Mouse (Mus musculus) neutrophil, adult 83 days (primary cell): ENCODE measurements around the gene Sccpdh. TPM values are rescaled to one million over a fixed set of nuclear protein-coding genes. Genes with fewer than 3 reads are reported as not detected.

Experiments used
- total RNA-seq, 2 experiments: library from RNA; stranded (reverse); gene quantifications; one replicate each; pipeline ENCODE4 v1.2.4; 2023

Gene Sccpdh
- total RNA-seq: 1 to 10 TPM; 2.6 to 2.8 TPM

GRCm38 (mm10) chr1:179668013-179668805 is at the start of gene Sccpdh:
Gene Sccpdh, plus strand, starts transcription at chr1:179668210.

Other genes starting within 250 kb of the Sccpdh start
- gene Smyd3, start 150.2 kb upstream of the Sccpdh start, total RNA-seq: 10 to 100 TPM; 10.1 to 13.6 TPM
- 1 to 10 TPM; 7.2 to 9.4 TPM for gene Tfb2m, start 121.9 kb upstream of the Sccpdh start, total RNA-seq
- 10 to 100 TPM; 29.6 to 29.7 TPM for gene Cnst, start 121.8 kb upstream of the Sccpdh start, total RNA-seq
- gene Kif28, start 77.1 kb downstream of the Sccpdh start, total RNA-seq: not detected
- gene Gm10518, start 135.2 kb downstream of the Sccpdh start, total RNA-seq: under 1 TPM; 0.42 to 0.70 TPM
- 10 to 100 TPM; 56.6 to 68.2 TPM for gene Ahctf1, start 135.5 kb downstream of the Sccpdh start, total RNA-seq